Mouse (Mus musculus): ENCODE data around the gene Gp2.

Gp2 gene

DNA sequence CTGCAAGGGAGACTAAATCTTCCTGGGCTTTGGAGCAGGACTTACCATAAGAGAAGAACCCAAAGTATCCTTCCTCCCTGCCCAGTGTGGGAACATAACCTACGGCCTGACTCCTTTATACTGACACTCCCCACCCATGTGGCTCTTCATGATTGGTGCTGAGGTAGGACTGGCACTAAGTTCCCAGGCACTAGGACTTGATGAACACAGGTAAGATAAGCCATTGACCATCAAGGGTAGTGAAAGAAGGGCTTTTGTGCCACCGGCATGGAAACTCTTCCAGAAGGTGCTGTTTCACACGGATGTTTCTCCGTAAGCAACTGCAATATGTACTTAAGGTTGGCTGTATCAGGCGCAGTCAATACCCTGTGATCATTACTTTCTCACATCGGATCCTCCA lies at the start of gene Gp2:
TSS of gene Gp2 (minus strand) at position 101 of the 400 bp plus-strand sequence.
- DNase-seq = no peak

DNA sequence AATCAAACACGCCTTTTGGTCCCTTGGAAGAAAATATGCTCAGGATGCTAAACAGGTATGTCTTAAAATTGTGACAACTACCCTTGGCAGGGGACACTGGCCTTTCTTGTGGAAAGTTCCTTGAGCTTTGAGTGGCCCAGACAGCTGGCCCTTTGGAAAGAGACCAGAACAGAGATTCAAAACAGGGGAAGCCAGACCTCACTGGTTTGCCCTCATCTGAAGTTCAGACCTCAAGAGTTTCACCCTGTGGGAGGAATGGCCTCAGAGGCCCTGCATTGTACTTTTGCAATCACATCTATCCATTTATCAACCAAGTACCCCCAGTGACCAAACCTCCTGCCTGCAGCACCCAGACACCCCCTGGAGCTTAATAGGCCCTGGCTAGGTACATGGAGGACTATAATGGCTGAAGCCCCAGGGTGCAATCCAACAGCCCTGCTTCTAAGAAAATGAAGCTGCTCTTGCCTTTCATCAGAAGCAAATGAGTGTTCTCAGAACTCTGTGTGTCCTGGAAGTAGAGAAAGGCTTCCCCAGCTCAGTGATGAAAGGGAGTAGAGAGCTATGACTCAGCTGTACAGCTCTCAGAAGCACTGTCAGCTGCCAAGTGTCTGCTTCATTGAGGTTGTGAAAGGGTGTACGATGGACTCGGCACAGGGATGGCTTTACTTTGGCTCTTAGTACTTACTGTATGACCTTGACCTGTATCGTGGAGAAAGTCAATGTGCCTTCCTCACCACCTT lies 31.1 kb upstream of the Gp2 start:
- no peak for DNase-seq

DNA sequence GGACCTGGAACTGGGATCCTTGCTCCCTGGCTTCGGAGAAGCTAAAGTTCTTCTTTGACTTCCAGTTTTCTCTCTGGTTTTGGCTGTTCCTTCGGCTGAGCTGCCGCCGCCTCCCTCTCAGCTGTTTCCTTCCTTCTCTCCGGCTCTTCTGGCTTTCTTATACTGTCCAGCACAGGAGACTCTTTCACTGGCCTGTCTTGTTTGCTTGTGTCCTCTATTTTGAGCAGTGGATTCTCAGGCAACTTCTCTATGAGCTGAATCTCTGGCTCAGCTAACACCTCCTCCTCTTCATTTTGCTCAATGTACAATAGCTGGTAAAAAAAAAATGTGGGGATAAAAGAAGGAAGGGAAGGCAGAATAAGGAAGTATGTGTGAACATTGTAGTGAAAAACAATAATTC lies 27.6 kb upstream of the Gp2 start:
- DNase-seq = no peak

DNA sequence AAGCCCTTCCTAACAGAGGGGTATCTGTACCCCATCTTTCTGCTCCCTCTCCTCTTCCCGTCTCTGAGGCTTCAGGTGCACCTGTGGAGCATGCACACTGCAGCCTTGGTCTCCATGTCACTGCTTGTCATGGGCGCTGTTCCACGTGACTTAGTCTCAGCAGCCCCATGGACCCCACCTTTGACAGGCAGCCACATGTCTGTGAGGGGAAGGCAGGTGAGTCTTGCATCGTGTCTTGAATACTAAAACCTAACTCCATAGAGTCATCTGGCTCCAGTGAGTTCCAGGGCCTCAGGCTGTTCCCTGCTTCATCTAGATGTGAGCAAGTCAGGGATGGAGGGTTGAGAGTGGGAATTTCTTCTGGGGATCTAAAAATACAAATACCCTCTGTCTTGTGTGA lies 25.1 kb upstream of the Gp2 start:
- no peak for DNase-seq

DNA sequence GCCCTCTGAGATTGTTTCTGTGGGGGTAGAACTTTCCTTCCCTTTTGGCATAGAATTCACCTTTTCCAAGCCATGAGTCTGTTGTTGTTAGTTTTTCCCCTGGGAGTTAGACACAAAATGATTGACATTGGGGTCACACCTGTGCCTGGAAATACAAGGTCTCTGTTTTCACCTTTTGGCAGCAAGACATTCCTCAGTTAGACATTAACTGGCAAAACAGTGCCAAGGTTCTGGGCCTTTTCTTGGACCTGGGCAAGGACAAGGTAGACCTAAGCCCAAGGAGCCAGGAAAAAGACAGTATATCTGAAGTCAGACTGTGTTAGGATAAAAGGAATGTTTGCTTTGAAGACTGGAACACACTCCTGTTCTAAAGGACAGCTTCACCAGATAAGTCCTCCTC lies 20.2 kb upstream of the Gp2 start, which contains the start of gene Umod:
TSS of gene Umod (minus strand) at position 27 of the 400 bp plus-strand sequence.
- no peak for DNase-seq

DNA sequence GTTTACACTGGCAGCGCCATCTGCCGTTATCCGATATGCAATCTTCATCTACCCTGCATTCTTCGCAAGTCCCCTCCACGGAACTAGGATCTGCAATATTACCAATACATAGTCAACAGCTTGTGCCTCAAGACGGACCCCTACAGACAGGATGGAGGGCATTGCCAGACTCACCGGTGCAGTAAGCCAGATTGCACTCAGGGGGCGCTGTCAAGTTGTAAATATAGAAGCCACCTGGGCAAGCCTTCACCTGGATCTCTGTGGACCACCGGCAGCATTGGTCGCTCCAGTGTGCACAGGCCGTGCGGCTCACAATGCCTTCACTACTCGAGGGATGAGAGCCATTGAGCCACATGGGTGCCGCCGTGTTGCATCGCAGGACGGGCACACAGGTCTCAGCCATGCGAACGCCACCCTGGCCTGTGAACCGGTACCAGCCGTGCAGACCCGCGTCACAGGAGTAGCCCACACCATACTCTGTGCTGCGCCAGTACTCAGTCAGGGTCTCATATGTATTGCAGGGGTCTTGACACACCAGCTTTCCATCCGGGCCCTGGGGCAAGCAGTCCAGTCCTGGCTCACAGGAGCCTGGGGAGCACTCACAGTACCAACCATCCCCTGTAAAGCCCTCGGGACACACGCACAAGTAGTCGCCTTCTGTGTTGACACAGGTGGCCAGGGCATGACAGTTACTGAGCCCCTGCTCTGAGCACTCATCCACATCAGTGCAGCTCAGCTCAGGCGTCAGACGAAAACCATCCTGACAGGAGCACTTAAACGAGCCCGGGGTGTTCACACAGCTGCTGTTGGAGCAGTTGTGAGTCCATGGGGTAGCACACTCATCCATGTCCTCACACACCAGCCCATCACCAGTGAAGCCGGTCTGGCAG lies 17.7 kb upstream of the Gp2 start:
- DNase-seq = no peak

DNA sequence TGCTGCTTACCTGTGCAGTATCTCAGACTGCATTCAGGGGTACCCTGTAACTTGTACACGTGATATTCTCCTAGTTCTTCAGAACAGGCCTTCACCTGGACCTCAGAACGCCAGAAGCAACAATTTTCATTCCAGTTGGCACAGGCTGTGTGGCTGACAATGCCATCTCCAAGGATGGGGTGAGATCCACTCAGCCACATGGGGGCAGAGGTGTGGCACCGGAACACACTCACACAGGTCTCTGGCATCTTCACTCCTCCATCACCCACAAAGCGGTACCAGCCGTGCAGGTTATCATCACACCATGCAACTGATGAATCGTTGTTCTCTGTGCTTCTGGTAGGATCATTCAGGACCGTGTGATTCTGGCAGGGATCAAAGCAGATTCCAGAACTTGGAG lies 4.9 kb downstream of the Gp2 start:
- no peak for DNase-seq

DNA sequence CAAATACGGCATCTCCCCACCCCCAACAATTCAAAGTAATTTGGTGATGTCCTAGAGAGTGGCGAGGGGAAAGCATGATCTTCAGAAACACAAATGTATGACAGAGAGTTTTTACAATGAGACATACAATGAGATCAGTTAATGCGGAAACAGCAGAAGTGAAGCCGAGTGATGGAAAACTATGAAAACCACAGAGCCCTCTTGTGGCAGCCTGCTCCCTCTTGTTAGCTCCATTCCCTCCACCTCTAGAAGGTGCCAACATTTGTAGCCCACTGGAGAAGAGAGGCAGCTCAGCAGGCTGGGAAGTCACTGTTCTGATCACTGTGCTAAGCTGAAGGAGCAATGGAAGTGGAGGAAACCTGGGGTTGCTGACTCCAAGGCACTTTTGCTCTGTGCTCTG lies 15.2 kb downstream of the Gp2 start:
- no peak for DNase-seq

DNA sequence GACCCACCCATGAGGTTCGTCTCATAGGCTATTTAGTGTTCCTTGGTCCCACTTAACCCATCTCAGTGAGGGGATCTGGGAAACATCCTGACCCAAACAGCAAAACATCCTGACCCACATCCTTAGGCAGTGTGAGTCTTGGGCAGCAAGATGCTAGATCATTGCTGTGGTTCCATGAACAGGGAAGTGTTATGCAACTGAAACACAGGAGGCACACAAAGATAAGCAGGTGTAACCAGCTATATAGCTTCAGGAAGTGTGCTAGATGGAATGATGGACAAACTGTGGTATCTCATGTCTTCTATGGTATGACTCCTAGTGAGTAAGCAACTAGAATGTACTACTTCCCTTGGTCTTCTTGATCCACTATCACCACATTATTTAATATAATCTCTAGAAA lies 17.1 kb downstream of the Gp2 start:
- DNase-seq = no peak

DNA sequence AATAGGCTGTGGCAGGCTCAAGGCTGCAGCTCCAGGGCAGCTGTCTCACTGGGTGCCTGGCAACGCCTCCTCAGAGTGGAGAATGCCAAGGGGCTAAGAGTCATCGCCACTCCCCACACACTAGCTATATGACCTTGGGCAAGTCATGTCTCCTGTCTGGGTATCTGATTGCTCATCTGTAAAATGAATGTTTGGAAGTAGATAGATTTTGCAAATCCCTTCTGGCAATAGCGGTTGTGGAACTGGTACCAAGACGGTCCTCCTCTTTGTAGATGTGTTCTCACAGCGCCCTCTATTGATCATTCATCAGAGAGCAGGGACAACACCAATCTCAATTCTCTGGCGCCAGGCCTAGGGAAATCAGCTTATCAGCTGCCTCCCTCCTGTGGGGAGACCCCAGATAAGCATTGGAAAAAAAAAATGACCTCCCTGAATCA lies 31.9 kb downstream of the Gp2 start:
- peak; percentile 35 for DNase-seq

DNA sequence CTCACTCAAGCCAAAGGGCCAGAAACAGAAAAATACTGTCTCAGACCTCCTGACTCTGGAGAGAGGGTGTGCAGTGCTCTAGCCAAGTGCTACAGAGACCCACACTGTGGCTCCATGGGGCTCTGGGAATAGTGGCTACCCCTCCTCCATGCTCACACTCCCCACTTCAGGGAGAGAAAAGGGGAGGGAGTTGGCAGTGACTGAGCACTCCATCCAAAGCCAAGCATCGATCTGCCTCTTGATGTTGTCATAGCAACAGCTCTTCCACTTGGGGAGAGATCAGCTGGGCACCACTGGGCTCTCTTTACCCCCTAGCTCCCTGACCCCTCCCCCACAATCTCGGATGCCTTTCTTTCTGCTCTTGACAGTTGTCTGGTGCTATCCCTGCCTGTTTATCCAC lies 38.4 kb downstream of the Gp2 start:
- DNase-seq = no peak

DNA sequence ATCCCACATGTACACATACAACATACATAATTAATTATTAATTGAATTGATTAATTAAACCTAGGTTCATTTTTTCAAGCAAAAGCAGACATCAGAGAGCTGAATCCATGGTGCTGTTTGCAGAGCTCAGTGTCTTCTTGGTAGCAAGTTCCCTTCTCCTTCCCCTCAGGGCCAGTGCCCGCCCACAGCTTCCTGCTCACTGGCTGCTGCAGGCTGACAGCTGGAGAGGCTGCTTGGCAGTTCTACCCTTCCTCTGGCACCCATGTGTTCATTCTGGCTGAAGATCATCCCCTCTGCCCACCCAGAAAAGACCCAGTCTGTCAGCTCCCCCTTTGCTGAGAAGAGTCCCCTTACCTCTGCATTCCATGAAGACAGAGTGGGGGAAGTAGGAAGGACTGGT lies 40.6 kb downstream of the Gp2 start:
- no peak for DNase-seq

DNA sequence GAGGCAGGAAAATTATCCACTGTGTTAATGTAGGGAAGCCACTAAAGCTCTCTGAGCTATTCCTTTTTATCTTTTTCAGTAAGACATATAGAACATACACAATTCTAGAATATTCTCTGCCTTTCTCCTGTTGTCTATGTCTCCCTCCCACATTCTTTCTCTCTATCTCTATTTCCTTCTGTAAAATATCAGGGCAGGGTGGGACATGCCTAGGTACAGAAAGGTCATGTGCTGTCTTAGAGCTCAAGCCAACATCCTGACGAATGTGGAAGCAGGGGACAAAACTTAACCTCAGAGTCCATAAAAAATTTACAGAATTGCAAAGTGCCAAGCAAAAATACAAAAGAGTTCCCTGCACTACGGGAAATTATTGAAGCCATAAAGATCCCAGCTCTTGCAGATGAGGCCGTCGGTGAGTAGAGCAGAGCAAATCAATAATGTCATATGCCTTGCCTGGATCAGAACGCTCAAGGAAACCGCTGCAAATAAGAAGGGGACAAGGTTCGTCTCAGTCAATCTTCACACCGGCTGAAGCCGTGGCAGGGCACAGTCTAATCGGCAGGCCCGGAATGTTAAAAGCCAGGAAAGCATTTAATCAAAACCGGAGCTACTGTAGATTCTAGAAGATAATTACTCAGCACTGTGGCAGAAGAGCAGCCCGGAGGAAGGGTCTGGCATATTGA lies 64.9 kb downstream of the Gp2 start:
- DNase-seq = no peak
